Mouse (Mus musculus): ENCODE measurements around the gene S1pr5. TPM values are rescaled to one million over a fixed set of nuclear protein-coding genes. Genes with fewer than 3 reads are reported as not detected.
"Not testable (repeated sequence)": the region's sequence is repeated elsewhere in the genome, so short reads cannot be mapped to it uniquely, and the experiment has no call there.

Gene S1pr5
- total RNA-seq, 2 experiments from 2014 or later: 13.1 to 14.5 TPM

- peak; percentile 64 to 70 for DNase-seq (ENCODE audit: extremely low spot score in 1 of 2, low spot score in 1 of 2)
These were observed 9.3 kb downstream of the S1pr5 start, which contains the start of gene Keap1 for GRCm38 (mm10) chr9:21238733-21239464. Keap1 (minus strand) TSS chr9:21239361.

DNA sequence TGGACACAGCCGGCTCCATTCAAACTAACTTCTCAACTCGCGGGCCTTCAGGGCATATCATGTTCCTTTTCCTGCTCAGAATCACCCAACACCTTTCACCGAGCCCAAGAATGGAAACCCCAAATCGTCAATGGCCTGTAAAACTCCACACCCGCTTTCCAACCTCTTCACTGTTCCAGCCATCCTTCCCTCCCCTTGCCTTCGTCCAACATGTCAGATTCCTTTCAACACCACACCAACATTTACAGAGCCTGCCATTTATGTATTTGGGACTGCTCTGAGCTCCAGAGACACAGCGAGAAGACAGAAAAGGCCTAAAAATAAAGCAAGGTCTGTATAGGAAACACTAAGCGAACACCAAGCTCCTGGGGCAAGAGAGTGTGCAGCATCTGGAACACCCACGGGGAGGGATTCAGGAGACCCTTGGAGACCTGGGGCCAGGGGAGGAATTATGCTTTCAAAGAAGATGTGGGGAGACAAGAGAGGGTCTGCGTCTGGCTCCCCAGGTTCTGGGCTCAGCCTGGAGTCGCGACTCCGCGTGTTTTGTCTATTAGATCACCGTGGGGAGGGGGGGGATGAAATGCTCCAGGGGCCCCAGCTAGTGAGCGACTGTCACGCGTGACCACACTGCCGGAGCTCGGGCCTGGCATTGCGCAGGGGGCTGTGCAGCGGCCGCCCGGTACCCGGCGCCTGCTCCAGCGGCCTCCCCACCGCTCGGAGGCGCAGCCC lies 10.1 kb downstream of the S1pr5 start:
- DNase-seq (ENCODE audit: extremely low spot score in 1 of 2, low spot score in 1 of 2): peak in 1 of 2 experiments; percentile 29

DNA sequence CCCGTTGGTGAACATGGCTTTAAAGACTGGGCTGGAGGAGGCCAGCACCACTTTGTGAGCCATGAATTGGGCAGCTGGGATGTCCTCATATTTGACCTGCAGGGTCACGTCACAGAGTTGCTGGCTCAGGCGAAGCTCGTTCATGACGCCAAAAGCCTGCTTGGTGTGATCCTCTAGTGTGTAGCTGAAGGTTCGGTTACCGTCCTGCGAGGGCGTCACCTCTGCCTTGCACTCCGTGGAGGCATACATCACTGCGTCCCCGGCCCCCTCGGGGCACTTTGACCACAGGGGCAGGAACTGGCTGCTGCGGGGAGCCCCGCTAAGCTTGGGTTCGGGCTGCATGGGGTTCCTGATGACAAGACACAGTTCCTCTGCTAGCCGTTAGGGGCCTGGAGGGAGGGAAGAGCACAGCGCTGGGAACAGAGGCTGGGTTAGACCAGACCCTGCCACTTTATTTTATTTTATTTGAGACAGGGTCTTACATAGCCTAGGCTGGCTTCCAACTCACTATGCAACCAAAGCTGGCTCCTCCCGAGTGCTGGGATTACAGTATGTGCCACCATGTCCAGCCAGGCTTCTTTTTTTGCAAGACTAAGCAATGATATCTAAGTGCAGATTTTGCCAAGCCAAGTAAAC lies 10.8 kb downstream of the S1pr5 start:
- no peak for DNase-seq (ENCODE audit: extremely low spot score in 1 of 2, low spot score in 1 of 2)

GRCm38 (mm10) chr9:21236991-21237367 lies 11.3 kb downstream of the S1pr5 start:
- no peak for DNase-seq (ENCODE audit: extremely low spot score in 1 of 2, low spot score in 1 of 2)

- DNase-seq (ENCODE audit: extremely low spot score in 1 of 2, low spot score in 1 of 2): no peak
These were observed 12.9 kb downstream of the S1pr5 start for GRCm38 (mm10) chr9:21235341-21235740.

DNA sequence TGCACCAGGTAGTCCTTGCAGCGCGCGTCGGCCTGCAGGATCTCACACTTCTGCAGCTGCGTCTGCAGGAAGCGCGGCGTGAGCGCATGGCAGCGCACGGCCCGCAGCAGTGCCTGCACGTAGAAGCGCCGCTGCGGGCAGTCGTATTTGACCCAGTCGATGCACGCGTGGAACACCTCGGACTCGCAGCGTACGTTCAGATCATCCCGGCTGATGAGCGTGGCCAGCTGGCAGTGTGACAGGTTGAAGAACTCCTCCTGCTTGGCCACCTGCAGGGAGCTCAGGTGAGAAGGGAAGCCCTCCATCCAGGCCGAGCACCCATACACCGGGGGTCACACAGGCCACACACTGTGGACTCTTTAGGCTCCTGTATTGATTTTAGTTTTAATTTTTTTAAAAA lies 14.4 kb downstream of the S1pr5 start:
- DNase-seq (ENCODE audit: extremely low spot score in 1 of 2, low spot score in 1 of 2): no peak

DNA sequence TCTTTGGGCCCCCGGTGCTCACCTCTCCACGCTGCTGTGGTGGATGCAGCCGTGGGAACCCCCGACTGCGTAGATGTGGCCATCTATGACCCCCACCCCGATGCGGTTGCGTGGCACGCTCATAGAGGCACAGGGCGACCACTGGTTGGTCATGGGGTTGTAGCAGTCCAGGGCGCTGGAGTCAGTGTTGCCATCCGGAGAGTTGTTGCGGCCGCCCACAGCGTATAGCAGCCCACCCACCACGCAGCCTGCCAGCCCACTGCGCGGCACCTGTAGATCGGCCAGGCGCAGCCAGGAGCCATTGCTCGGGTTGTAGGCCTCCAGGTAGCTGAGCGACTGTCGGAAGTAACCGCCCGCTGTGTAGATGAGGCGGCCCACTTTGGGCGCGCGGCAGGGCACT lies 14.9 kb downstream of the S1pr5 start:
- DNase-seq (ENCODE audit: extremely low spot score in 1 of 2, low spot score in 1 of 2): no peak

- DNase-seq (ENCODE audit: extremely low spot score in 1 of 2, low spot score in 1 of 2): no peak
These were observed 15.4 kb downstream of the S1pr5 start for GRCm38 (mm10) chr9:21232867-21233266.

GRCm38 (mm10) chr9:21231551-21231950 lies 16.7 kb downstream of the S1pr5 start:
- DNase-seq (ENCODE audit: extremely low spot score in 1 of 2, low spot score in 1 of 2): no peak

- no peak for DNase-seq (ENCODE audit: extremely low spot score in 1 of 2, low spot score in 1 of 2)
These were observed 20.9 kb downstream of the S1pr5 start for GRCm38 (mm10) chr9:21227342-21227741.

DNA sequence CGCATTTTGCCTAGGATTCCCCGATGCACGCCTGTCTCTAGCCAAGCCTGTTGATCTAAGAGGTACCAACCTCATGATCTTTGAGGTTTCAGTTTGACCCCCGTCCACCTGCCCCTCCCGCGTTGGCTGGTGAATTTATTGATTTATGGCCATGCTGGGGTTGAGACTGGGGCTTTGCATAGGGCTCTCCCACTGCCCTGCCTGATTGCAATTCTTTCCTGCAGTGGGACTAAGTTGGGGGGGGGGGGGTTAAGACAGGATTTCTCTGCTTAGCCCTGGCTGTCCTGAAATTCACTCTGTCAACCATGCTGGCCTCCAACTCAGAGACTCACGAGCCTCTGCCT lies 22.9 kb downstream of the S1pr5 start:
- DNase-seq (ENCODE audit: extremely low spot score in 1 of 2, low spot score in 1 of 2): no peak

- no peak for DNase-seq (ENCODE audit: extremely low spot score in 1 of 2, low spot score in 1 of 2)
These were observed 23.4 kb downstream of the S1pr5 start for GRCm38 (mm10) chr9:21224576-21225414.

DNA sequence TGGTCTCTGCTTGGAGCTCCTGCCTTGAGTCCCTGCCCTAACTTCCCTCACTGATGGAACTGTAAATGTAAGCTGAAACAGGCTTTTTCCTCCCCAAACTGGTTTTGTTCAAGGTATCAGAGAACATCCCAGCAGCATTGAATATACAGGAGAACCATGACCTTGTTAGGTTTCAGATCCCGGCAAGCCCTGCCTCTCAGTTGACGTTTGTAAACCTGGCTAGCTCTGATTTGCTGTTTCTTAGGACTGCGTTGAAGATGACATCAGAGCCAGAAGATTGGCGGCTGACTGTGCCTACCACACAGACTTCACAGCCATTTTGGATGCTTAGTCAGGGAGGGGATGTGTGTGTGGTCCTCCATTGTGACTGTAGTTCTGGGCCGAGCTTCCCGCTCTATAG lies 24.3 kb downstream of the S1pr5 start:
- DNase-seq (ENCODE audit: extremely low spot score in 1 of 2, low spot score in 1 of 2): no peak

- not testable (repeated sequence) for DNase-seq (ENCODE audit: extremely low spot score in 1 of 2, low spot score in 1 of 2)
These were observed 24.8 kb downstream of the S1pr5 start for GRCm38 (mm10) chr9:21223490-21223889.

DNA sequence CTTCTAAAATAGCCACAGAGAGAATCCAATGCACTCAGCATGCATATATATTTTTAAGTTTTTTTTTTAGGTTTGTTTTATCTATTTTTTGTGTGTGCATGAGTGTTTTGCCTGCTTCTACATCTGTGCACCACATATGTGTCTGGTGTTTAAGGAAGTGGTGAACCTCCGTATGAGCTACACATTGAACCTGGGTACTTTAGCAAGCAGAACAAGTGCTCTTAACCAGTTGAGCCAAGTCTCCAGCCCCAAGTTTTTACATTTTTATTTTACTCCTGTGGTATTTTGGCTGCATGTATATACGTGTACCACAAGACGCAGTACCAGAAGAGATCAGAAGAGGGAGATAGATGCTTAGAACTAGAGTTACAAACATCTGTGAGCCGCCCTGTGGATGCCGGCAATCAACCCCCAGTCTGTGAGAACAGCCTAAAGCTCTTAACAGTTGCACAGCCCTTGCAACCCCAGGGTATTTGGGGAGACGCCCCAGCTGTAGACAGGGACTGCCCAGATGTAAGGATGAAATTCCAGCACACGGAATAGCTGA lies 26.8 kb downstream of the S1pr5 start:
- no peak for DNase-seq (ENCODE audit: extremely low spot score in 1 of 2, low spot score in 1 of 2)

DNA sequence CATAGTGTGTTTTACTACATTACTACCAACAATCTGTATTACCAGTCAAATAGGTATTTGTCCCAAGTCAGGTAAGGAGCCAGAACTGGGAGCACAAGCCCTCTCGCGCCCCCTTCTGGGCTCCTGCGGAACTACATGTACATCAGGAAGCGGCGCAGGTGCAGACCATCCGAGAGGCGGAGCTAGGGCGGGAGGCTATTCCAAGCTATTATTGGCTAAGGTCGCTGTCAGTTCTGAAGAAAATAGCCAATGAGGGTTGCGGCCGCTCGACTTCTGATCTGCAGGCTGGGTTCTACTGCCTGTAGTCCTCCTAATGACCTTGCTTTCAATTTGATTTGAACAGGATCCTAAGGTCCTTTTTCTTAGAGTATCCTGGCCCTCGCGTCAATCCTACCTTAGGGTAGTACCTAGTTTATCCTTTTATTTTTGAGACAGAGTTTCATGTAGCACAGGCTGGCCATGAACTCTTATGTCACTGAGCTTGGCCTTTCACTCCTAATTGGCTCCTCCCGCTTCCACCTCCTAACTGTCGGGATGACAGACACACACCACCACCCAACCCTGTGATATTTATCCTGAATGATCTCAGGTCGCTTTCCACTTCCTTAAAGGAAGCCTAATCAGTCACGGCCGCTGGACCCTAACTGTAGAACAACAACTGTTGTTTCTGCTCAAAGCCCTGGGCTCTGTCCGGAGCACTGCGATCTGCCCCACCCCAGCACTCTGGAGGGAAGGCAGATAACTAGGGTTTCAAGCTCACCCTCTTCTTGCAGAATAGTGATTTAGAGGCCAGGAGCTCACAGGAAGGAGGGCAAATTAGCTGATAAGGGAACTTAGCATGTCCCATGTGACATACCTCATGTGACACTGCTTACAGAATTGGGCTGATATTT lies 27.5 kb downstream of the S1pr5 start:
- DNase-seq (ENCODE audit: extremely low spot score in 1 of 2, low spot score in 1 of 2): peak; percentile 93 to 94

- peak in 1 of 2 experiments; percentile 33 for DNase-seq (ENCODE audit: extremely low spot score in 1 of 2, low spot score in 1 of 2)
These were observed 28.4 kb downstream of the S1pr5 start for GRCm38 (mm10) chr9:21219820-21220219.

DNA sequence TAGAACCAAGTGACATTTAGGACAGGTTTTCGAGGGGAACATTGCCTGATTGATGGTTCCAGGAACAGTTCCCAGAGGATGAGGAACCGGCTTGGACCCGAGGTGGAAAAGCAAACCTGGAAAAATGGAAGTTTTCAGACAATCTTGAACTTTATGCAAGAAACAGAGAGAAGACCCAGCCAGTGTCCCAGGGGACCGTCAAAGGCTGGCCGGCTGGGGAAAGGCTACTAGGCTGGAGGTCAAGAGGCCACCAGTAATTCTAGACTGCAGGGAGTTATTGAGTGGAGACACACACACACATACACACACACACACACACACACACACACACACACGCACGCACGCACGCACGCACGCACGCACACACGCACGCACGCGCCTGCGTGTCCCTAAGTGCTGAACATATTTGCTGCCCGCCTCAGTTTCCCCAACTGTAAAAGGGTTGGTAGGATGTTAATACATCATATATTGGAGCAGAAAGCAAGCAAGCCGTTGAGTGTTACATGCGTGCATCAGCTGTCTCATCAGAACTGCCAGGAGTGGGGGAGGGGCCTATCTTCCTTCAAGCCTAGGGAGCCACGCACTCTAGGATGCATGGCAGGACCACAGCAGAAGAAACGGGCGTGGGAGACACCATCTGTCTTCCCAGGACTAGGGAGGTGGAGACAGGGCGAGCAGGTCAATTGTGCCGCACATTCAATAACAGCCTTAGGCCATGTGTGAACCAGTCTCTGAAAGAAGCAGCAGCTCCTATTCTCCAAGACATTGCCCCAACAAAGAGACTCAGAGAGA lies 32.0 kb downstream of the S1pr5 start:
- DNase-seq (ENCODE audit: extremely low spot score in 1 of 2, low spot score in 1 of 2): peak in 1 of 2 experiments; percentile 56

Data from layer of hippocampus, postnatal 25 days (tissue).